Mouse (Mus musculus) left cerebral cortex, adult 11 months (tissue): ENCODE results near the gene Fbxo47.

Source experiments
- DNase-seq: peaks from one replicate; pipeline ENCODE4 v3.0.0; 2022; ENCODE audit warnings: low spot score

Fbxo47 gene

GRCm38 (mm10) chr11:97830501-97830900 is 53.5 kb downstream of the Fbxo47 start:
- DNase-seq: no peak

- DNase-seq: no peak
Observed at GRCm38 (mm10) chr11:97829913-97830476, 54.0 kb downstream of the Fbxo47 start.

- DNase-seq: no peak
Observed at GRCm38 (mm10) chr11:97829365-97829764, 54.6 kb downstream of the Fbxo47 start.

- no peak for DNase-seq
Observed at GRCm38 (mm10) chr11:97827654-97828053, 56.3 kb downstream of the Fbxo47 start.

GRCm38 (mm10) chr11:97826414-97826813 is 57.5 kb downstream of the Fbxo47 start:
- no peak for DNase-seq

- no peak for DNase-seq
Observed at GRCm38 (mm10) chr11:97825971-97826370, 58.0 kb downstream of the Fbxo47 start.

- DNase-seq: no peak
Observed at GRCm38 (mm10) chr11:97825295-97825694, 58.7 kb downstream of the Fbxo47 start.

GRCm38 (mm10) chr11:97824895-97825294 is 59.1 kb downstream of the Fbxo47 start:
- no peak for DNase-seq

GRCm38 (mm10) chr11:97824168-97824567 is 59.8 kb downstream of the Fbxo47 start:
- DNase-seq: no peak

- no peak for DNase-seq
Observed at GRCm38 (mm10) chr11:97822840-97823603, 60.9 kb downstream of the Fbxo47 start.

GRCm38 (mm10) chr11:97821401-97822064 is 62.4 kb downstream of the Fbxo47 start:
- DNase-seq: no peak

- DNase-seq: no peak
Observed at GRCm38 (mm10) chr11:97820840-97821239, 63.1 kb downstream of the Fbxo47 start.

- no peak for DNase-seq
Observed at GRCm38 (mm10) chr11:97819923-97820322, 64.0 kb downstream of the Fbxo47 start.

GRCm38 (mm10) chr11:97819102-97819501 is 64.9 kb downstream of the Fbxo47 start:
- no peak for DNase-seq

- DNase-seq: no peak
Observed at GRCm38 (mm10) chr11:97818571-97818970, 65.4 kb downstream of the Fbxo47 start.

- no peak for DNase-seq
Observed at GRCm38 (mm10) chr11:97818003-97818402, 66.0 kb downstream of the Fbxo47 start.

GRCm38 (mm10) chr11:97817379-97817778 is 66.6 kb downstream of the Fbxo47 start:
- DNase-seq: no peak

GRCm38 (mm10) chr11:97816916-97817315 is 67.0 kb downstream of the Fbxo47 start:
- no peak for DNase-seq

- no peak for DNase-seq
Observed at GRCm38 (mm10) chr11:97816176-97816575, 67.8 kb downstream of the Fbxo47 start.

- no peak for DNase-seq
Observed at GRCm38 (mm10) chr11:97815736-97816135, 68.2 kb downstream of the Fbxo47 start.

GRCm38 (mm10) chr11:97813746-97814515 is 70.0 kb downstream of the Fbxo47 start:
- DNase-seq: no peak

- DNase-seq: no peak
Observed at GRCm38 (mm10) chr11:97813085-97813484, 70.9 kb downstream of the Fbxo47 start.
